Mouse (Mus musculus) frontal cortex, adult 2 months (tissue): ENCODE data around the gene Vps26a. TPM values are rescaled to one million over a fixed set of nuclear protein-coding genes. Genes with fewer than 3 reads are reported as not detected.
"Not testable (repeated sequence)": the region's sequence is repeated elsewhere in the genome, so short reads cannot be mapped to it uniquely, and the experiment has no call there.

Experiments used
- DNase-seq, 2 experiments: peaks; one replicate each; pipeline ENCODE4 v3.0.0; 2022; ENCODE audit warnings: low spot score in 1 of 2; ENCODE audit errors: extremely low spot score in 1 of 2
- polyA plus RNA-seq: library from polyadenylated mRNA; depleted of rRNA; stranded (reverse); fragments of >200 nt; gene quantifications from 2 replicates; pipeline ENCODE4 v1.2.3, GENCODE M21; 2012

Vps26a gene
- polyA plus RNA-seq, 1 experiment = 41.5 TPM

GRCm38 (mm10) chr10:62501951-62502350 is 15.3 kb upstream of the Vps26a start:
- DNase-seq = no peak

GRCm38 (mm10) chr10:62500916-62501615 is 14.5 kb upstream of the Vps26a start:
- no peak for DNase-seq

- DNase-seq = peak; percentile 20 to 81
These were observed 13.7 kb upstream of the Vps26a start for GRCm38 (mm10) chr10:62500088-62500915.

GRCm38 (mm10) chr10:62491681-62492080 is 5.1 kb upstream of the Vps26a start:
- not testable (repeated sequence) for DNase-seq

GRCm38 (mm10) chr10:62488266-62488665 is 1.7 kb upstream of the Vps26a start:
- DNase-seq = peak in 1 of 2 experiments; percentile 71

DNA sequence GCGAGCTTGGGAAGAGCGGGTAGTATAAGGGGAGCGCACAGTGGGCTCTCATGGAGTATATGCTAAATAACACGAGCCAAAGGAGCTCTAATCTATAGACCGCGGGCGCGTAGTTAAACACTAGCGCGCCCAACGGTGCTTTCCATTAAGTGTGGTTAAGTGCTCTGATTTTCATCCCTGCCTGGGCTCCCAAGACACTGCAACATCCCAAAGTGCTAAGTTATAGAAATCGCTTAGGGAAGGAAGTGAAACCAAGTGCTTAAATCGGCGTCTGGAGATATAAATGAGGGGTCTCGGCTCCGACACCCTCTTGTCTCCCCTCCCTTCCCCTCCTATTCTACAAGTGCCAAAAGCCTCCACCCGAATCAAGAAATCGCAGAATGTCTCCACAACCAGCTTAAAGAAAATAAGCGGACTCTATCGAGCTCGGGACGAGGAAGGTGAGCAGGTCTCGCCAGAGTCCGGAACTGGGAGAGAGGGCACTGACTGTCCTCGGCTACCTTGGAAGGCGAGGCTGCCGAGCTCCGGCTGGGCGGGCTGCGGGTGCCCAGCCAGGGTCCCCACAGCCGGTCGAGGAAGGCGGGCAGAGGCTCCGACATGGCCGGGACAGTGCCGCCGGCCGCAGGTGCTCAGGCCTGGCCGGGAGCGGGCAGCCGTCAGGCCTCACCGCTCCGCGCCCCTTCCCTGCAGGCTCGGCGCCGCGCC is 575 bp downstream of the Vps26a start:
- peak in 1 of 2 experiments; percentile 24 for DNase-seq

DNA sequence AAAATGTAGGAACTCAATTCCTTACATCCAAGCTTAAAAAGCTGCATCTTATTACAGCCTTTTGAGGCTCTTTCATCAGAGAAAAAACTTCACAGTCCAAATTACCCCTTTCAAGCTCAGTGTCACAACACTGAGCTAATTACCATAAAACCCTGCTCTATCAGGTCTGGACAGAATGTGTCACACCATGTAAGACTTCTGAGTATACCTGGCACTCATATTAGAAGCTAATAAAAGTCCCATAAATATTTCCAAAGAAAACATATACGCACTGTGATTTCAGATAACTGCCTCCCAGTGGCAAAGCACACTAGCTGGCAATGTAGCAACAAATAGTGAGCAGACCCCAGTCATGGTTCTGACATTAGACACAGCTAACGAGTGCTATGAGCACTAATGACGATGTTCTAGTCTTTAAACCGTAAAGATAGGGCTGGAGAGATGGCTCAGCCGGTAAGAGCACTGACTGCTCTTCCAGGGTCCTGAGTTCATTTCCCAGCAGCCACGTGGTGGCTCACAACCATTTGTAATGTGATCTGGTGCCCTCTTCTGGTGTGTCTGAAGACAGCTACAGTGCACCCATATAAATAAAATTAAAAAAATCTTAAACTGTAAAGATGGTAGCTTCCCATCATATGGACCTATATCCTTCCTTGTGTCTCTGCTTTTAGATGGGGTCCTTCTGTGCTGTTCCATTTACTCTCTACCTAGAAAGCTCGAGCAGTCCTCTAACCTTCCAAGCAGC is 5.3 kb downstream of the Vps26a start:
- no peak for DNase-seq

DNA sequence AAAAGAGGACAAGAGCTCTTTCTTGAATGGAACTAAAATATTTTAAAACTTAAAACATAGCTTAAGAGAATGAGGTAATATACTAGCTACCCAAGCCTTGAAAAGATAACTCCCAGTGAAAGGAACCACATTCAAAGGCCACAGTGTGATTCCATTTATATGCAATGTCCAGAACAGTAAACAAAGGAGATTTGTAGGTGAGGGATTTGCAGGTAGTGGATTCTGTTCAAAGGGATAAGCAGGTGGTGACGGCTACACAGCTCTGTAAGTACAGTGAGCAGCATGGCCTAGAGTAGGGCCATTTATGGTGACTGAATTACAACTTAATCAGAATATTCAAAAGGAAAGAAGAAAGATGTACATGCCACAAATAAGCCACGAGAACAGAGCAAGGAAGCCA is 9.6 kb downstream of the Vps26a start:
- DNase-seq = no peak

GRCm38 (mm10) chr10:62474944-62475343 is 11.7 kb downstream of the Vps26a start:
- no peak for DNase-seq

GRCm38 (mm10) chr10:62471105-62471504 is 15.5 kb downstream of the Vps26a start:
- no peak for DNase-seq

DNA sequence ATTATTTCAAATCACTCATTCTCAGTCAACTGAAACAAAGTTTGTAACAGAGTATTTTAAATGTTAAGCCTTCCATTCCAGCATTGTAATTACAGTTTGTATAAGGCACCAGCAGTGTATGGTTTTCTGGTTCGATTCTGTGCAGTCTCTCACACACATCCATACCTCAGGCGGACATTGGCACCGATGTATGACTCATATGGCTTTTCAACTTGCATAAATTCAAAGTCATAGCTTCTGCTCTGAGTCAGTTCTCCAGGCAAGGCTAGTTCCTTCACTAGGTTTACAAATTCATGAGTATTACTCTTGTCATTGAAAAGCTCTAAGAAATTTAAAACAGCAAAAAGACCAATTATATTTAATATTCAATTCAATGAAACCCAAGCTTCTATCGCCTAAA is 16.9 kb downstream of the Vps26a start:
- DNase-seq = no peak

DNA sequence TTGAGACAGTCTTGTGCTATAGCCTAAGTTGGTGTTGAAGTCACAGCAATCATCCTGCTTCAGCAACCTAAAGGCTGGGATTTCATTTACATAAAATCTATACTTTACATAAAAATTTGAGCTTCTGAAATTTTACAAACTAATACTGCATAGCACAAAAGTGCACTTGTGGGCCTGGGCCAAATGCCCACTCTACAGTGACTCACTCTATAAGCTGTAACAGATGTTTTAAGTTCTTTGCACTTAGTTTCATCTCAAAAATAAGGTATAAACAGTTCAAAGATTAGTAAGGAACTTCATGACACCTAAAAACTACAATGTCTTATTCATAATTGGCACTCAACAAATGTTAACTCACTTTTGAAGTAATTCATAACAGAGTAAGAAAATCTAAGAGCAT is 25.3 kb downstream of the Vps26a start:
- DNase-seq = no peak

- not testable (repeated sequence) for DNase-seq
These were observed 34.6 kb downstream of the Vps26a start for GRCm38 (mm10) chr10:62452001-62452400.

- no peak for DNase-seq
These were observed 36.3 kb downstream of the Vps26a start for GRCm38 (mm10) chr10:62450280-62450640.

DNA sequence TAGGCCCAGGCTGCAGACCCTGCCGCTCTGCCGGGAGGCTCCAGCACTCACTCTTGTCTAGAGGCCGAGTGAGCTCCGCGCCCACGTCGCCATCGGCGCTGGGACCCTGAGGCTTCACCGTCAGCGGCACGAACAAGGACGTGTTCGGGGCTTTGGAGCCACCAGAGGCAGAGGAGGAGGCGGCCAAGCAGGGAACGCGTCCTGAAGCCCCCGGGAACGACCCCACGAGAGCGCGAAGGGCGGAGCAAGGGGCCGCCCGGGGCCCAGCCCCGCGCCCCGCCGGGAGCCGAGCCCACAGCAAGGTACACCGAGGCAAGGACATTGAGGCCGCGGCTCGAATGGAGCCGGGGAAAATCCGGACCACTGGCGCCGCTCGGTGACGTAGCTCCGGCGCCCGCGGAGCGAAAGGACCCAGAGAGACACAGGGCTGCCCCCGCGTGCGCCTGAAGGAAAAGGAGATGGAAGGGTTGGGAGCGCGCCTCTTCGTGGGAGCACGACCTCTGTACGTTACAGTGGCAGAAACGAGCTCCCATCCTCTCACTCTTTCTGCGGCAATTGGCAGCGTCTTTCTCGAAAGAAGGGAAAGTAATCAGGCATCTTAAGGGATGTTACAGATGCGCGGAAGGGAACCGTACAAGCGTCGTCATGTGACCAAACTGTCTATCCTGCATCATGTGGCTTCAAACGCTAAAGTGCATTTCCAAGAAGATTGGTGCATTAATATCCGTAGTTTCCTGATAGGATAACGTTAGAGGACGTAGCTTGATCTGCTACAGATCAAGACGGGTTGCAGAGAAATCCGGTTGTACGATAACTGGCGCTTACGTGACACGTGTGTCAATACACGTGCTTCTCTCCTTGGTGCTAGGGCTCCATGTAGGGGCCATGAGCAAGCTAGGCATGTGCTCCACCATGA is 37.0 kb downstream of the Vps26a start, which contains the start of the genes 4930507D05Rik and Supv3l1:
Gene 4930507D05Rik (plus strand): TSS at position 126 of the 916 bp plus-strand sequence.
Gene Supv3l1 (minus strand): TSS at position 375 of the 916 bp plus-strand sequence.
- peak; percentile 82 to 93 for DNase-seq

DNA sequence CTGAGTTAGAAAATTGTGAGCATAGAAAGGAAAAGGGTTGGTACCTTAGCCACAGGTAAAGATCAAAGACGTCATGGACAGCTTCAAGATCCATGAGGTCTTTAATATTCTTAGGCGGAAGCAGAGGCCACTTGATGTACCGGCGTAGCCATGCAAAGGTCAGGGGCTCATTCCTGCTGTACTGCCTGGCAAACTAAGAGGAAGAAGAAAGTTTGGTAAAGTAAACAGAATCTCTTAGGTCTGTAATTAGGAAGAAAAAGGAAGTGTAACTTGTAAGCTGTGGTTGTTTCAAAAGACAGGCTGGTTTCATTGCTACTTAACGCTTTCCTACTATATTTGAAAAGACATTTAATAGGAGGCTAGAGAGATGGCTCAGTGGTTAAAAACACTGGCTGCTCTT is 56.2 kb downstream of the Vps26a start:
- DNase-seq = no peak

GRCm38 (mm10) chr10:62425081-62425871 is 61.3 kb downstream of the Vps26a start:
- no peak for DNase-seq

DNA sequence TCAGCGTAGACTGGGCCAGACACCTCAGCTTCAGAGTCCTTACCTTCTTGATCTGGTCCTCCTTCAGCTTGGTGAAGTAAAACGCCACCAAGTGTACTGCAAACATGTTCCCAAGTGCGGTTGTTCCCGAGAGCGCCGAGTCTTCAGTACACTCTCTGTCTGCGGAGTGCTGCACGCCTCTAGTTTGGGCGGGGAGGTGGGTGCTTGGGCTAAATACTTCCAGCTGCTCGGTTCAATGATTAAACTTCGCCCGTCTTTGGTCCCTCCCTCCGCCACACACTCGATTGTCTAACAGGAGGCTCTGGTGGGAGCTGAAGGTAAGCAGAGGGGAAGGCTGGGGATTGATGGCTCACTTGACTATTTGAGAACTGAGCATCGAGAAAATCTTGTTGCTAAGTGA is 64.3 kb downstream of the Vps26a start, which contains the start of gene Hkdc1:
Gene Hkdc1 (minus strand): TSS at position 237 of the 400 bp plus-strand sequence.
- DNase-seq = no peak
